Mouse (Mus musculus): ENCODE measurements around the gene Gm20388. TPM values are rescaled to one million over a fixed set of nuclear protein-coding genes. Genes with fewer than 3 reads are reported as not detected.
A peak's percentile ranks its signal among the peaks of the same experiment; 100 is the strongest.

Gene Gm20388
- total and polyA plus RNA-seq, 3 experiments: 0.02 to 0.05 TPM; not detected in 1

DNA sequence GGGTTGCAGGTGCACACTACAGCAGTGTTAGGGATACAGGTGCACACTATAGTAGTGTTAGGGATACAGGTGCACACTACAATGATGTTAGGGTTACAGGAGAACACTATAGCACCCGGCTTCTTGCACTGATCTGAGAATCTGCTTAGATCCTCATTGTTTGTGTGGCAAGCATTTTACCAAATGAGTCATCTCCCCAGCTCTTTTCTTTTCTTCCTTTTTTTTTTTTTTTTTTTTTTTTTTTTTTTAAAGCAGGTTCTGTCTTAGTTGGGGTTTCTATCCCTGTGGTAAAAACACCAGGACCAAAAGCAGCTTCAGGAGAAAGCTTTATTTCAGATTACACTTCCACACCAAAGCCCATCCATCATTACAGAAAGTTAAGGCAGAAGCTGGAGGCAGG is 3893.0 kb downstream of the Gm20388 start:
- H3K36me3 ChIP-seq (replicated peaks): peaks cover under 1% of the 10 kb centered on the region

DNA sequence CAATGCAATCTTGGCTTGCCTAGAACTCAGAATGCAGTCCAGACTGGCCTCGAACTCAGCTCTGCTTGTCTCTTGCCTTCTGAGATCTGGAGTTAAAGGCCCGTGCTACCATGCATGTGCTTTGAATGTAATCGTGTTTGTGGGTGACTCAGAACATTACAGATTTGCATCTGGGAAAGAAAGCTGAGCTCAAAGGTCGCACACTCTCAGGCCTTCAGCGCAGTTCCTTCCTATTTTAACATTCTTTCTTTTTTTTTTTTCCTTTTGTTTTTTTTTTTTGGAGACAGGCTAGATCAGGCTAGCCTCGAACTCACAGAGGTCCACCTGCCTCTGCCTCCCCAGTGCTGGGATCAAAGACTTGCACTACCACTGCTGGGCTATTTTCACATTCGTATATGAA is 3893.9 kb downstream of the Gm20388 start:
- Histone ChIP-seq H3K9me3 (replicated peaks) (peaks cover 2% of the 10 kb centered on the region), H3K36me3 (replicated peaks) (peaks cover 4% of the 10 kb centered on the region), H3K4me1 (ENCODE audit: insufficient read depth, low read depth, low read length) (no peaks in the 10 kb centered on the region), H3K4me3 (ENCODE audit: low read depth, low read length) (no peak overlapping the region), H3K27me3 (ENCODE audit: insufficient read depth, low read length) (peaks cover 19% of the 10 kb centered on the region; the same call in 1 of the 2 replicates)
- TF ChIP-seq GATA2 (IDR thresholded peaks at IDR 0.05; ENCODE audit: borderline replicate concordance, low read depth, low read length) (no peak), POLR2AphosphoS5 (IDR thresholded peaks at IDR 0.05; ENCODE audit: insufficient replicate concordance, low read depth, low read length) (no peak), CTCF (IDR thresholded peaks at IDR 0.05; ENCODE audit: low read depth, low read length) (no peak), GATA1 (IDR thresholded peaks at IDR 0.05; ENCODE audit: borderline replicate concordance, low read length) (no peak), TAL1 (conservative IDR thresholded peaks at IDR 0.05; ENCODE audit: low read depth, low read length) (no peak)
- ATAC-seq (ENCODE audit: extremely low read depth, insufficient number of reproducible peaks, low FRiP score, poor library complexity, severe bottlenecking): no peak
- DNase-seq (ENCODE audit: low spot score): no peak

More for the DNA sequence above, 3893.0 kb downstream of the Gm20388 start:
- no peak overlapping the region for H3K4me3 ChIP-seq (ENCODE audit: low read depth, low read length)
- ATAC-seq (ENCODE audit: extremely low read depth, insufficient number of reproducible peaks, low FRiP score, poor library complexity, severe bottlenecking): no peak
- no peak for TF ChIP-seq POLR2AphosphoS5 (IDR thresholded peaks at IDR 0.05; ENCODE audit: insufficient replicate concordance, low read depth, low read length)
- TF ChIP-seq CTCF (IDR thresholded peaks at IDR 0.05; ENCODE audit: low read depth, low read length): no peak
- TF ChIP-seq TAL1 (conservative IDR thresholded peaks at IDR 0.05; ENCODE audit: low read depth, low read length): no peak
- TF ChIP-seq GATA2 (IDR thresholded peaks at IDR 0.05; ENCODE audit: borderline replicate concordance, low read depth, low read length): no peak
- TF ChIP-seq GATA1 (IDR thresholded peaks at IDR 0.05; ENCODE audit: borderline replicate concordance, low read length): no peak
- peaks cover 16% of the 10 kb centered on the region; the same call in 1 of the 2 replicates for H3K27me3 ChIP-seq (ENCODE audit: insufficient read depth, low read length)
- no peak for DNase-seq (ENCODE audit: low spot score)
- H3K9me3 ChIP-seq (replicated peaks): peaks cover 2% of the 10 kb centered on the region
- H3K4me1 ChIP-seq (ENCODE audit: insufficient read depth, low read depth, low read length): no peaks in the 10 kb centered on the region

DNA sequence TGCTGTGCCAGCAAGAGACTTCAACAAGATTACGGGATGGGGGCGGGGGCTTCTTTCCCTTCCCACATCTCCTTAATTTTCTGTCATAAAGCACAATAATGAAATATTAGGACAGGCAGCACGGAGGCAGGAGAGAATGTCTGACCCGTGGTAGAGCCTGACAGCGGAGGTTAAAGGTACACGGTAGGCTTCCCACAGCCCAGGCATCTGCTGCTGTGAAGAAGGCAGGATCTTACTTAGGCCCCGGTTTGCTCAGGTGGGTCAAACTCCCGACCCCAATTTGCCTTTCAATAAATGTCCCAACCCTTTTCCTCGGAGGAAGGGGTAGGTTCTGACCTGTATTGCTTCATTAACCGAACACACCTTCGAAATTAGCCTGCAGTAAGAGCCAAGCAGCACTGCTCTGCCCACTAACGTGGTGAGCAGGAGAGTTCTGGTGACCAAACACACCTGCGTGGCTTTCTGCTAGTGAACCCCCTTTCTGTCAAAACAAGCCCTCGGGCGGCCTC is 3894.6 kb downstream of the Gm20388 start:
- peaks cover 19% of the 10 kb centered on the region; the same call in 1 of the 2 replicates for H3K27me3 ChIP-seq (ENCODE audit: insufficient read depth, low read length)
- DNase-seq (ENCODE audit: low spot score) (no peak), ATAC-seq (ENCODE audit: extremely low read depth, insufficient number of reproducible peaks, low FRiP score, poor library complexity, severe bottlenecking) (no peak)
- H3K9me3 ChIP-seq (replicated peaks): peaks cover 2% of the 10 kb centered on the region
- H3K4me1 ChIP-seq (ENCODE audit: insufficient read depth, low read depth, low read length): no peaks in the 10 kb centered on the region
- H3K4me3 ChIP-seq (ENCODE audit: low read depth, low read length): peak overlapping the region; percentile 65; the same call in 1 of the 2 replicates
- TF ChIP-seq CTCF (IDR thresholded peaks at IDR 0.05; ENCODE audit: low read depth, low read length): no peak
- no peak for TF ChIP-seq TAL1 (conservative IDR thresholded peaks at IDR 0.05; ENCODE audit: low read depth, low read length)
- TF ChIP-seq GATA1 (IDR thresholded peaks at IDR 0.05; ENCODE audit: borderline replicate concordance, low read length): no peak
- TF ChIP-seq POLR2AphosphoS5 (IDR thresholded peaks at IDR 0.05; ENCODE audit: insufficient replicate concordance, low read depth, low read length): no peak
- TF ChIP-seq GATA2 (IDR thresholded peaks at IDR 0.05; ENCODE audit: borderline replicate concordance, low read depth, low read length): no peak
- peaks cover 7% of the 10 kb centered on the region for H3K36me3 ChIP-seq (replicated peaks)

DNA sequence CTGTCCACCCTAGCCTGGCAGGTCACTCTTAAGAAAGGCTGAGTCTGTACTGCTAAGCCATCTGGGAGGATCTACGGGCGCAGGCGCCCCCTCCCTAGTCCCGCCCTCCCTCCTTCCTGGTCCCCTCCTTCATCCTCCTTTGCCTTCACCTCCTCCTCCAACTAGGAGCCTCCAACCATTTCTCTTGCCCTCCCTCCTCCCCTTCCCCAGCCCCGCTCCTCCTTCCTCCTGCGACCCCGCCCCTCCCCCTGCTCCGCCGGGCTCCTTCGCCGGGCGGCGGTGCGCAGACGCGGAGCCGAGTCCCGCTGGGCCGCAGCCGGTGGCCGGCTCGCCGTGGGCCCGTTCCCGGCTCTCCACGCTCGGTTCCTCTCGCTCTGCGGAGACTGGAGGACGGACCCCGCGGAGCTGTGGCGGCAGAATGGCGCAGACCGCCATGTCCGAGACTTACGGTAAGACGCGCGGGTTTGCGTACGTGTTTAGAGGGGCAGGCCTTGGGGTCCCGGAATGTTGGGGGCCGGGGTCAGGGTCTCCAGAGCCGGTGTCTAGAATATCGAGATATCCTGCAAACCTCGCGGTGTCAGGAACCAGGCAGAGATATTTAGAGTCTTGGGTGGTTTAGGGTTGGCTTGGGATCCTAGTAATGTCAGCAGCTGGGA is 3895.2 kb downstream of the Gm20388 start, which contains the start of gene Rab4a:
Rab4a (plus strand) TSS at position 268 of the 656 bp plus-strand sequence.
- peaks cover 19% of the 10 kb centered on the region; the same call in 1 of the 2 replicates for H3K27me3 ChIP-seq (ENCODE audit: insufficient read depth, low read length)
- peaks cover 8% of the 10 kb centered on the region for H3K36me3 ChIP-seq (replicated peaks)
- no peaks in the 10 kb centered on the region for H3K4me1 ChIP-seq (ENCODE audit: insufficient read depth, low read depth, low read length)
- H3K9me3 ChIP-seq (replicated peaks): peaks cover under 1% of the 10 kb centered on the region
- peak within 1 kb of the TSS; percentile 65 for H3K4me3 ChIP-seq (ENCODE audit: low read depth, low read length)
- ATAC-seq (ENCODE audit: extremely low read depth, insufficient number of reproducible peaks, low FRiP score, poor library complexity, severe bottlenecking): no peak
- TF ChIP-seq GATA1 (IDR thresholded peaks at IDR 0.05; ENCODE audit: borderline replicate concordance, low read length) (no peak), GATA2 (IDR thresholded peaks at IDR 0.05; ENCODE audit: borderline replicate concordance, low read depth, low read length) (no peak), POLR2AphosphoS5 (IDR thresholded peaks at IDR 0.05; ENCODE audit: insufficient replicate concordance, low read depth, low read length) (no peak), TAL1 (conservative IDR thresholded peaks at IDR 0.05; ENCODE audit: low read depth, low read length) (no peak), CTCF (IDR thresholded peaks at IDR 0.05; ENCODE audit: low read depth, low read length) (no peak)
- peak; percentile 24 for DNase-seq (ENCODE audit: low spot score)

DNA sequence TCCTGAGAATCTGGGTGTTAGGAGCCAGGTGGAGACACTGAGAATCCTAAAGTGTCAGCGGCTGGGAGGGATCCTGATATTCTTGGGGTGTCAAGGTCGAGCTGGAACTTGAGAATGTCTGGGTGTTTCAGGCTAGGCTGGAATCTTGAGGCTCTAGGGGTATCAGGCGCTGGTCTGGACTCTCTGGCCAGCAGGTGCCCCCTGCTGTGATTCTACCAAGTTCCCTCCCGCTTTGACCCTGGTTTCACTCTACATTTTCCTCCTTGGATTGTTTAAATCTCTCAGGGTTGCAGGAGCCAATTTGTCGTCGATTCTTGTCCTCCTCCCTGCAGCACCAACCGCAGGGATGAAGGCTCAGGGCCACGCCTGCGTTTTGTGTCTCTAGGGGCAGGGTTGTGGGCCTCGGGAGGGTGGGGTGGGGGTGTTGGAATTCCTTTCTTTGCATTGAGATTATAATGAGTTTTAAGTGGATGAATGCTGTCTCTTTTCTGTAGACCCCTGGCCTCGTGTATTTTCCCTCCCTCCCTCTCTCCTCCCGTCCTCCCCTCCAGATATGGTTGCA is 3895.8 kb downstream of the Gm20388 start:
- DNase-seq (ENCODE audit: low spot score) (no peak), ATAC-seq (ENCODE audit: extremely low read depth, insufficient number of reproducible peaks, low FRiP score, poor library complexity, severe bottlenecking) (no peak)
- Histone ChIP-seq H3K36me3 (replicated peaks) (peaks cover 8% of the 10 kb centered on the region), H3K4me1 (ENCODE audit: insufficient read depth, low read depth, low read length) (no peaks in the 10 kb centered on the region), H3K9me3 (replicated peaks) (no peaks in the 10 kb centered on the region), H3K4me3 (ENCODE audit: low read depth, low read length) (peak overlapping the region; percentile 65), H3K27me3 (ENCODE audit: insufficient read depth, low read length) (peaks cover 19% of the 10 kb centered on the region; the same call in 1 of the 2 replicates)
- TF ChIP-seq TAL1 (conservative IDR thresholded peaks at IDR 0.05; ENCODE audit: low read depth, low read length) (no peak), CTCF (IDR thresholded peaks at IDR 0.05; ENCODE audit: low read depth, low read length) (no peak), GATA2 (IDR thresholded peaks at IDR 0.05; ENCODE audit: borderline replicate concordance, low read depth, low read length) (no peak), GATA1 (IDR thresholded peaks at IDR 0.05; ENCODE audit: borderline replicate concordance, low read length) (no peak), POLR2AphosphoS5 (IDR thresholded peaks at IDR 0.05; ENCODE audit: insufficient replicate concordance, low read depth, low read length) (no peak)

DNA sequence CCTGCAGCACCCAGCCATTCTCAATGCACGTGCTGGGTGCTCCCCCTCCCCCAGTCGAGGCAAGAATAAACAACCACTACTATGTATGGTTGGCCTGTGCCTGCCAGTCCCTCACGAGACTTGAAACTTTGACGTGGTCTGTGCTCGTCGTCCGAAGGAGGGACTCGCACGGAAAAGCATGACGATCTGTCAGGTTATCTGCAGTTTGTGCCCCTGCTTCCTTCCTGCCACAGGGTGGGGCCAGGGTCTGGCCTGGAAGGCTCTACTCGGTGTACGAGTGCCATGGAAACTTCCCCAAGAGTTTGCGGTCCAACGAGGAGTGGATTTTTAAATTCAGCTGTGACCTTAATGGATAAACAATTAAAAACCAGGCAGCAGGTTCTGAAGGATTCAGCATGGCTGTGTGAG is 3896.4 kb downstream of the Gm20388 start:
- Histone ChIP-seq H3K36me3 (replicated peaks) (peaks cover 8% of the 10 kb centered on the region), H3K4me1 (ENCODE audit: insufficient read depth, low read depth, low read length) (no peaks in the 10 kb centered on the region), H3K9me3 (replicated peaks) (no peaks in the 10 kb centered on the region), H3K27me3 (ENCODE audit: insufficient read depth, low read length) (peaks cover 19% of the 10 kb centered on the region; the same call in 1 of the 2 replicates), H3K4me3 (ENCODE audit: low read depth, low read length) (no peak overlapping the region)
- TF ChIP-seq POLR2AphosphoS5 (IDR thresholded peaks at IDR 0.05; ENCODE audit: insufficient replicate concordance, low read depth, low read length) (no peak), TAL1 (conservative IDR thresholded peaks at IDR 0.05; ENCODE audit: low read depth, low read length) (no peak), CTCF (IDR thresholded peaks at IDR 0.05; ENCODE audit: low read depth, low read length) (no peak), GATA1 (IDR thresholded peaks at IDR 0.05; ENCODE audit: borderline replicate concordance, low read length) (no peak), GATA2 (IDR thresholded peaks at IDR 0.05; ENCODE audit: borderline replicate concordance, low read depth, low read length) (no peak)
- DNase-seq (ENCODE audit: low spot score): peak; percentile 29
- ATAC-seq (ENCODE audit: extremely low read depth, insufficient number of reproducible peaks, low FRiP score, poor library complexity, severe bottlenecking): no peak; the same call in 1 of the 2 replicates

Measured in G1E (cell line).